Mouse (Mus musculus) telencephalon, adult 2 months (tissue): Measurements from ENCODE around the gene Lyl1.
A peak's percentile ranks its signal among the peaks of the same experiment; 100 is the strongest.
"Not testable (repeated sequence)": the region's sequence is repeated elsewhere in the genome, so short reads cannot be mapped to it uniquely, and the experiment has no call there.

Experiments used
- DNase-seq: peaks from one replicate; pipeline ENCODE4 v3.0.0-alpha.2; 2011; ENCODE audit warnings: low read depth, low spot score

Gene Lyl1

DNA sequence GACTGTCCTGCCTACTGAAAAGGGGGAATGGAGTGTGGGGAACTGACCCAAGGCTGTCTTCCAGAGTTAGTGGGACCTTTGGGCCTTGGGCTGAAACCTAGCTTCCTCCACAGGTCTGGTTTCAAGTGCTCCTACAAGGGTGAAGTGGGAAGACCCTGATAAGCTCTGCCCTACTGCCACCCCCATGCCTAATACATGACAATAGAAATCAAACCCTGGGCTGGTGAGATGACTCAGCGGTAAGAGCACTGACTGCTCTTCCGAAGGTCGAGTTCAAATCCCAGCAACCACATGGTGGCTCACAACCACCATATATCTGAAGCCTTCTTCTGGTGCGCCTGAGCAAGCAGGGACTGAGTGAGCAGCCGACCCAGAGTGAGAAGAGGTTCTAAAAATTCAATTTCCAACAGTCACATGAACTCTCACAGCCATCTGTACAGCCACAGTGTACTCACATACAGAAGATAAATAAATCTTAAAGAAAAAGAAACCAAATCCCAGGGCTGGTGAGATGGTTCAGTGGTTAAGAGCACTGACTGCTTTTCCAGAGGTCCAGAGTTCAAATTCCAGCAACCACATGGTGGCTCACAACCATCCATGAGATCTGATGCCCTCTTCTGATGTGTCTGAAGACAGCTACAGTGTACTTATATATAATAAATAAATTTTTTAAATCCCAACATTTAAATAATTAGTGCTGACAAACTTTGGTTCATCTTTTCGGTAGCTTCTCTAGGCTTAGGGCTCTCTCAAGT, 32.3 kb upstream of the Lyl1 start:
- no peak for DNase-seq

DNA sequence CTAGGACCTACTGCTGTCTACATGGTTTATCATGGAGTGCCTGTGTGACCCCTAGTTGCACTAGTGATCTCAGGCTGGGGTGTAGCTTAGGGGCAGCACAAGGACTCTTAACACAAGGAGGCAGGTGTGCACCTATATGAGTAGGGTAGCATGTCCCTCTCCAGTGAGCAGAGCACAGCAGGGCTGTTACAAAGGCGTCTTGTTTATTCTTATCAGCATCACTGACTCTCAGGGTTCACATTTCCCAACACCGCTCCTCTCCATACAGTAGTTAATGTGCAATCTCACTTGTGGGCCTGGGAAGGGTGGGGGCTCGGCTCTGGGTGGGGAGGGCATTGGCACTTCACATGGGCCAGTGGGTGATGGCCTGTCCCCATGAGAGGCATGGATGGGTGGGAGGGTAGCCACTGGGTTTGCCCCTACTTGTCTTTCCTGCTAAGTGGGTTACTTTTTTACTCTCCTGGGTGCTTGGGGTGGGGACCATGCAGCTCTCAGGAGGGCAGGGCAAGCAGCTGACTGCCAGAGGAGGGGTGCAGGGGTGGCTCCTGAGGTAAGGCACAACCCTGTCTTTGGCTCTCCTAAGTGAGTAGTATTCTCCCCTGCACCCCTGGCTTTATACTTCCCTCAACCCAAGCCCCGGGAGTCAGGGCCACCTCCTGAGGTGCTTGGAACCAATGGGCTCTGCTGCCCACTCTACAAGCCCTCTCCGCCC, 30.8 kb upstream of the Lyl1 start:
- DNase-seq, result not testable (repeated sequence)

DNA sequence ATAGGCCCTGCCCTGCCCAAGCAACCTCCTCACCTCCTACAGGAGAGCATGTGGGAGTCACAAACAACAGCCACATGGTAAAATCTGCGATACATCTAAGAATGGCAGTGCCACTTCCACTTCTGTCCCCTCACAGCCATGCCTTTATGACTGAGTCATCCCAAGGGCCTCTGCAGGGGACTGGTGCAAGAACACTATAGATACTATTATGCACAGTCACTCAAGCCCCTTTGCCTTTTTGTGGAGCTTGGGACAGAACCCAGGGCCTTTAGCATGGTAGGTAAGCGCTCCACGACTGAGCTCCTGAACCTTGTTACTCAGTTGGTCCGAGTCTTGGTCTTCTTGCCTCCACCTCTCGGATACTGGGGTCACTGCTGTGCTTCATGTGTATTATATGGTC, 24.0 kb upstream of the Lyl1 start:
- DNase-seq, result no peak

DNA sequence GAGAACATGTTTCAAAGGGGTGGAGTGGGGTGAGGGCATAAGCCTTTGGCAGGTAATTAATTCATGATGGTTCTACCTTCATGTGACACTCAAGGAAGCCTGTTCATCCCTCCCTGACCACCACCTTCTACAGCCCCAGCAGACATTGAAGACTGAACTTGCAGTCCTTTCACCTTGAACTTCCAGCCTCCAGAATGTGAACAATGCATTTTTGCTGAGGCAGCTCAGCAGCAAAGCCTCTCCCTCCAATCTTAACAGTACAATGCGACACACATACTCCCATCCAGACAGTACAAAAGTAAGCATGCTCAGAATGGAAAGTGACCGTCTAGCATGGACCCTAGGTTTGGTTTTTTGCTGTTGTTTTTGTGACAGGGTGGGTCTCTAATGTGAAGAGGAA, 19.8 kb upstream of the Lyl1 start:
- DNase-seq, result no peak

DNA sequence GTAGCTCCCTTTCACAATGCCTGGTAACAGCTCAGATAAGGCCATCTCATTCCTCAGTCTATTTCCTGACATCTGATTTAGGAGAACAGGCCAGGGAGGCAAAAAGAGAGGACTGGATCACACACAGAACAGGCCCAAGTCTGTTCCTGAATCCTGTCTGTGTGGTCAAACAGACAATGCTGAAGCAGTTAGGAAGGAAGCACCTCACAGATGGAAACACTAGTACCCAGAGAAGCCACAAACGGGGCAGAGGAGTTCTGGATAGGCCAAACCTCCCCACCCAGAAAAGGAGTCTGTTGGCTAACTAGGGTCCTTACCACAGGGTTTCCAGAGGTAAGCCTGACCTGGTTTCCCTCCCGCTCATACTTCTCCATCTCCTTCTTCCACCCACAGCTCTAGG, 19.0 kb upstream of the Lyl1 start:
- DNase-seq, result no peak

DNA sequence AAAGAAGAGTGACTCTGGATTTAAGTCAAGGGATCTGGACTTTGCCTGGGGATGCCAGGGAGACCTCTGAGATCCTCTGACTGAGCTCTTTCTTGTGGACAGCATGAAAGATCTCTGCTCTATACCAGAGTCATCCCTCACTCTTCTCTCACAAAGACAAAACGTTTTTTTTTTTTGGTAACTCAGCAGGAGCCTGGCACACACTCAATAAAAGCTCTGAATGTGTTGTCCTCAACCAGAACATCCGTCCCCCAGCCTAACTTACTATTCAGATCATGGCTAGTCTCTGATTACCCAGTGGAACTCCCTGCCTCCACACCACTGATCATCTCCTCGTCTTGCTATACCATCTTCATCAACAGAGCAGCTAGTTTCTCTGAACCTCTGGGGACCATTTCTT, 16.7 kb upstream of the Lyl1 start:
- no peak for DNase-seq

DNA sequence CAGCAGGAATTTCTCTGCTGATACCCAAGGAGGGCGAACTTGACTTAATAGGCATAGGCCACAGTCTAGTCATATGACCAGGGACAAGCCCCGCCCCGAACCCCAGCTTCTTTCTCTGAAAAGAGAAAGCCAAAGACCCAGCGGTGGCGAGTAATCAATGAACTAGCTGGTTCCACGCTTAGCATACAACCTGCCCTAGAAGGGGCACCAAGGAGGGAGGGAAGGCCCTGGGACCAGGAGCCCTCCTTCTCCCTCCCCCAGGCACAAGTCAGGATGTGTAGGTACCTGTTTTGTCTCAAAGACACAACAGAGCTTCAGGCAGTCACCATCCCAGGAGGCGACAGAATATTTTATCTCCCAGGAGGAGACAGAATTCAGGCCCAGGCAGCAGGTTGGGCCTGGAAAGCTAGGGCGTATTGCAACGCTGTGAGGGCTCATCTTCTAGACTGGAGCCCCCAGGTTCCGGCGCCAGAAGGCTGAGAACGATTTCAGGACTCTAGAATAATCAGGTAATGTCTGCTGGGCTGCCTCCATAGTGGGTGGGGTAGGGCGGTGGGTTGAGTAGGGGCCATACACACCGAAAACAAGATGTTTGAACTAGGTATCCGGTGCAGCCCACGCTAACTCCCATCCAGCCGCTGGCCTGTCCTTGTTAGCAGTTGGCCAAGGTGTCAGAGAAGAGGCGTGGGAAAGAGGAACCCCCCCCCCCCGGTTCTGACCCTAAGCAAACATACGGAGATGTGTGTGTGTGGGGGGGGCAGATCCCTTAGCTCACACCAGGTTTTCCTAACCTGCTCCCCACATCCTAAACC, 14.9 kb upstream of the Lyl1 start, which contains the start of gene Trmt1:
Gene Trmt1, plus strand, starts transcription at position 117 of the 812 bp plus-strand sequence.
- DNase-seq, result no peak

DNA sequence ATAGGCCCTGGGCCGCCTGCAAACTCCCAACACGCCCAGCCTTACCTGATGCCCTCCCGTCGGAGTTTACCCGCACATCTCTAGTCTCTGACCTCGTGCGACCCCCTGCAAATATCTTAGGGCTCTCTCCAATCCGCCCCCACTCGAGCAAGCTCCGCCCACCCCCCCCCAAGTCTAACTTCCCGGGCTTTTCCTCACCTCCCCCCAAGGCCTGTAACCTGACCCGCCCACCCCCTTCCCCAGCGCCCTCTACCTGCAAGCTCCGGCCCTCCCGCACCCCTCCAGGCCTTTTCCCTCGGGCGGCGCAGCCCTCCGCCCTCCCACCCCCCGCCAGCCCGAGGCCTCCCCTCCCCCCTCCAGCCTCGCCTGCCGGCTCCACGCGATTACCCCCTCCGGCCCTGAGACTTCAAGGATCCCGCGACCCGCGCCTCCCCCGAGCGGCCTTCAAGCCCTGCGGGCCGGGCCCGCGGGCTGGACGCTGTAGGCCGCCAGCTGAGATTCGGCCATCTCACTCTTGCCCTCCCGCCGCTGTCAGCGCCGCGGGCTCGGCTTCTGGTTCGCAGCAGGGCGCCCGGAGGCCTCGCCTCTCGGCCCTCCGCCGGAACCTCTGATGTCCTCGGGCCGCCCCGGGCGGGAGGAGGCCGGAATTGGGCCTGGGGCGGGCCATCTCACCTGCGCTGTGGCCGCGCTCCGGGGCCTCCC, 14.1 kb upstream of the Lyl1 start:
- DNase-seq, result no peak

DNA sequence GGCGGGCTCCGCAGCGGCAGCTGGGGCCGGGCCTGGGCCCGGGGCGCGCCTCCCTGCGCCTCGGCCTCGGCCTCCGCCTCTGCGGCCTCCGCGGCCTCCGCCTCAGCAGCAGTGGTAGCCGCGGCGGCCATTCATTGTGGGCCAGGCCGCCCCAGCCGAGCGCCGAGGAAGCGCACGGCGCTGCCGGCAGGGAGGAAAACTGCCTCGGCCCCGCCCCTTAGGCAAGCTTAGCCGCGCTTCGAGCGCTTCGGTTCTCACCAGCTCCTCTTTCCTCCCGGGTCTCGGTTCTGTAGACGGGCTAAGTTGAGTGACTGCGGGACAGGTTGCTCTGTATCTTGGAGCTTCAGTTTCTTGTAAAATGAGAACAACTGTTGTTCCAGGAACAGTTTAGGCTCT, 13.6 kb upstream of the Lyl1 start, which contains the start of gene Nacc1:
Gene Nacc1, minus strand, starts transcription at position 158 of the 396 bp plus-strand sequence.
- DNase-seq, result peak; percentile 79

DNA sequence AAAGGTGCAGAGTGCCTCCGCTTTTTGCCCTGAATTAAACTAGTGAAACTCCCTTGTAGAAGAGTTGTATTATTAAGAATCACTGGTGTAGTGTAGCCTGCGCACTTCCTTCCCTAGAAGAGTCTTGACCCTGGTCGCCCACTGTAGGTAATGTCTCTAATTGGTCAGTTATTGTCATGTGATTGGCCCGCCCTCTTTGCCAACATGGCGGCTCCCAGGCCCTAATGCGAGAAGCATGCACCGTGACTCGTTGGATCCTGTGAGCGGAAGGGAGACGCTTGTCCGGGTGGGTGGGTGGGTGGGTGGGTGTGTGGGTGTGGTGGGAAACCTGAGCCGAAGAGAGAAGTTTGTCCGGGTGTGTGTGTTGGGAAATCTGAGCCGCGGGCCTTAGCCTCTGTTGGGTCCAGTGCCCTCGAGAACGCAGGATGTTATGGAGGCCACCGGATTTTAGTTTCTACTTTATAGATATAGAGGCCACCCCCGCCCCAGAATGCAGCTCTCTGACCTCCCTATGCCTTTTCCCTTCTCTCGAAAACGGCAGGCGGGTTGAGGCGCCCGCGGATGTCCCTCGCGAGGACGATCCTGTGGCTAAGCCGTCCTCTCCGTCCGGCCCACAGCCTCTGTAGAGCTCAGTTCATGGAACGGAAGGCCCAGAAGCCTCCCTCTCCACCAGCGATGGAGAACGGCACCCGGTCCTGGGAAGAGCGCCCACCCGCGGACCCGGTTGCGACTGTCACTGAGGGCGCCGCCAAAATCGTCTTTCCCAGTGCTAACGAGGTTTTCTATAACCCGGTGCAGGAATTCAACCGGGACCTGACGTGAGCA, 12.0 kb upstream of the Lyl1 start:
- DNase-seq, result peak; percentile 92

DNA sequence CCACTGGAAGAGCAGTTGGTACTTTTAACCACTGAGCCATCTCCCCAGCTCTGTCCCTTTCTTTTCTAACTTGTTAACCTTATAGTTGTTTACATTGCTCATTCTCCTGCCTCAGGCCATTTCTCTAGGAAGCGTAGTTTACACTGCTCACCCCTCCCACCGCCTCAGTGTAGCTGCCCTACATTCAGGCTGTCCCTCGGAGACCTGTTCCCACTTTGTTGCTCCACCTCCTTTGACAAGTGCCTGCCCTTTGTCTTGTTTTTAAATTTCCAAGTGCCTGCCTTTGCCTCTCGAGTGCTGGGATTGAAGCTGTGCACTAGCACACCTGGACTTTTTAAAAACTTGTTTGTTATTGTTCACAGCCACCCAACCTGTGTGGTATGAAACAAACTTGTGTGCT, 7.9 kb upstream of the Lyl1 start:
- no peak for DNase-seq

DNA sequence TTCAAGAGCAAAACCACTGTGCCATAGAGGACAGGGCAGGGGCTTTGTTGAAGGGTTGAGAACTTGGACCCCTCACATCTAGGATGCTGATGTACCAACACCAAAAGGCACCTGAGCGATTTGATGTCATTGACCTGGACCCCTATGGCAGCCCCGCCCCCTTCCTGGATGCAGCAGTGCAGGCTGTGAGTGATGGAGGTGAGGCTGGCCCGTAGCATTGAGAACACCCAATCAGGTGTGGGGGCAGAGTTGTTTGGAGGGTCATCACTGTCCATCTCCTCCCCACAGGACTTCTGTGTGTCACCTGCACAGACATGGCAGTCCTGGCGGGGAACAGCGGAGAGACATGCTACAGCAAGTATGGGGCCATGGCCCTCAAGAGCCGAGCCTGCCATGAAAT, 6.1 kb upstream of the Lyl1 start:
- DNase-seq, result no peak

DNA sequence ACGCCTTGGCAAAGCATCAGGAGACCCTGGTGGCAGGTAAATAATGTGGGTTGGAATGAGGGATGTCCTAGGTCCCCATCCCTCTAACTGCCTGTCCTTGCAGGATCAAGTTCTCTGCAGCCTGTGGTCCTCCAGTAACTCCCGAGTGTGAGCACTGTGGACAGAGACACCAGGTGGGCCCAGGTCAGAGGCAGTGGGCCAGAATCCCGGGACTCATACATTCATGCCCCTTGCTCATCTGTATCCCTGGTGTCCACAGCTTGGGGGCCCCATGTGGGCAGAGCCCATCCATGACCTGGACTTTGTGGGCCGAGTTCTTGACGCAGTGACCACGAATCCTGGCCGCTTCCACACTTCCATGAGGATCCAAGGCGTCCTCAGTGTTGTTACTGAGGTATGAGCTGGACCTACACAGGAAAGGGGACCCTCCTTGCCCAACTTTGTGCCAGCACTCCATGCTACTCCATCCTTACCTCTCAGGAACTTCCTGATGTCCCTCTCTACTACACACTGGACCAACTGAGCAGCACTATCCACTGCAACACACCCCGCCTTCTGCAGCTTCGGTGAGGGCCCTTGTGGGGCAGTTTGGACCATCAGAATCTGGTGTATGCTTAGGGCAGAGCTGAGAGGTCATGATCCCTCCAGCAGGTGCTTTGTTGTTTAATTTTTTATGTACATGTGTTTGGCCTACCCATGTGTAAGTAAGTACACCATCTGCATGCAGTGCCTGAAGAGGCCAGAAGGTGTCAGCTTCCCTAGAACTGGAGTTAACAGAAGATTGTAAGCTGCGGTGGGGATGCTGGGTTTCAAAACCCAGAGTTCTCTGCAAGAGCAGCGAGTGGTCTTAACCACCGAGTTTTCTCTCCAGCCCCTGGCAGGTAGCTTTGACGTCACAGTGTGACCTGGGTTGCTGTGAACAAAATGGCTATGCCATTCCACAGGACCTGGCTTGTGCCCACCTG, 3.8 kb upstream of the Lyl1 start:
- DNase-seq, result no peak

DNA sequence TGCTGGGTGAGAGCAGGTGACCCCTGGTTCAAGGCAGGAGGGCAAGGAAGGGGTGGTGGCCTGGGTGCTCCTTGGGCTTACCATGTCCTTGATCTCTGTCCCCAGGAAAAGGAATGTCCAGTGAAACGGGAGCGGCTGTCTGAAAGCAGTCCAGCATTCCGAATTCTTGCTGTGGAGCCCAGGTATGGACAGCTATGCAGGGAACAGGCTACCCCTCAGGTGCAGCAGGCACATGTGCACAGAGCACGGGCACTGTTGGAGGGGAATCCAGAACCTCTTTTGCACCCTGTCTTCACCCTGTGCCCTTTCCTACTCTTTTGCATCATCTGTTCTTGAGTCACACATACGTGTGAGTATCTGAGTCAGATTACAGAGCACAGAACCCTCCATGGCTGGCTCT, 3.0 kb upstream of the Lyl1 start:
- no peak for DNase-seq

DNA sequence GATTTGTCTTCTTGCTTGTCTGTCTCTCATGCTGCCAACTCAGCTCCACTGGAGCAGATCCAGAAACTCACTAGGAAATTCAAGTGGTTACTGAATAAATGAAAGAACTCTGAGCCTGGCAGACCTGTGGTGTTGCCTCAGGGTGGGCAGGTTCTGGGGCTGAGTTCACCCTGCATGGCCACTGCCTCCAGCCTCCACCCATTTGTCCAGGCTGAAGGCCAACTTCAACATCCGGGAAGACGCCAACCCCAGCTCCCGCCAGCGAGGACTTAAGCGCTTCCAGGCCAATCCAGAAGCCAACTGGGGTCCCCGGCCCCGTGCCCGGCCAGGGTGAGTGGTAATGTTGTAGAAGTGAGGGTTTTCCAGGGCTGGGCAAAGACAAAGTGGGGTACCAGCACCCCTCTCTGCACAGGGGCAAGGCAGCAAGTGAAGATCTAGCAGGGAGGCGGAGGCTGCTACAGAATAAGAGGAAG, 2.3 kb upstream of the Lyl1 start:
- no peak for DNase-seq

DNA sequence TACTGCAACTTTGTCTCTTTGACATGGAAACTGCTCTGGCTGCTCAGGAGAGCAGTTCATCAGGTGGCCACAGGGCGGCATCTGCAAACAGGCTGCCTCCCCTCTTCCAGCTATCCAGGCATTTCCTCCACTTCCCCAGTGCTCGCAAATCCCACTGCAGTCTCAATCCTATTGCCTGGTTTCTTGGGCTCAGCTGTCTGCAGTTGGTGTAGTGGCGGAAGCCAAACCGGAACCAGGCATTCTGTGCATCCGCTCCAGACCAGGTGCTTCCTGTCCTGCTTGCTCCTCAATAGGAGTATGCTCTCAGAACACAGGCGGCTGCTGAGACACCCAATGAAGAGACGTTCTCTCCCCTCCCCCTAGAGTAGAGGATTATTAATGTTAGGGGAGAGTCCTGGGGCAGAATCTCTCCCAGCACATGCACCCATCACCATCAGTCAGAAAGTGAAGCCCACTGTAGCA, 1.4 kb upstream of the Lyl1 start:
- DNase-seq, result peak; percentile 57

DNA sequence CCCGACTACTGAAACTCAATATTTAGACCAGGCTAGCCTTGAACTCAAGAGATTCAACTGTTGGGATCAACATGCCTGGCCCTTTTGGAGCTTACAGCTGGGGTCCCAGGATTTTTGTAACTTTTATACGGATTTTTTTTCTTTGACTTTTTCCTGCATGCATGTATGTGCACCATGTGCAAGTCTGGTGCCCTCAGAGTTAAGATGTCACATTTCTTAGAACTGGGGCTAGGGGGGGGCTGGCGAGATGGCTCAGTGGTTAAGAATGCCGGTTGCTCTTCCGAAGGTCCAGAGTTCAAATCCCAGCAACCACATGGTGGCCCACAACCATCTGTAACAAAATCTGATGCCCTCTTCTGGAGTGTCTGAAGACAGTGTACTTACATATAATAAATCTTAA, 731 bp upstream of the Lyl1 start:
- DNase-seq, result no peak

DNA sequence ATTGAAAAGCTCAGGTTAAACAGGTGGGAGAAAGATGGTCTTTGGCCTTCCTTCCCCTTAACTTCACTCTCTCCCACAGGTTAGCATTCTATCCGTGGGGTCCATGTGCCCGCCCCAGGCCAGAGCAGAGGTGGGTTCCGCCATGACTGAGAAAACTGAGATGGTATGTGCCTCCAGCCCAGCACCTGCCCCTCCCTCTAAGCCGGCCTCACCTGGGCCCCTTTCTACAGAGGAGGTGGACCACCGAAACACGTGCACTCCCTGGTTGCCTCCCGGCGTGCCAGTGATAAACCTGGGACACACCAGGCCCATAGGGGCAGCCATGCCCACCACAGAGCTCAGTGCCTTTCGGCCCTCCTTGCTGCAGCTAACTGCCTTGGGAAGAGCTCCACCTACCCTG, 1.3 kb downstream of the Lyl1 start:
- no peak for DNase-seq

DNA sequence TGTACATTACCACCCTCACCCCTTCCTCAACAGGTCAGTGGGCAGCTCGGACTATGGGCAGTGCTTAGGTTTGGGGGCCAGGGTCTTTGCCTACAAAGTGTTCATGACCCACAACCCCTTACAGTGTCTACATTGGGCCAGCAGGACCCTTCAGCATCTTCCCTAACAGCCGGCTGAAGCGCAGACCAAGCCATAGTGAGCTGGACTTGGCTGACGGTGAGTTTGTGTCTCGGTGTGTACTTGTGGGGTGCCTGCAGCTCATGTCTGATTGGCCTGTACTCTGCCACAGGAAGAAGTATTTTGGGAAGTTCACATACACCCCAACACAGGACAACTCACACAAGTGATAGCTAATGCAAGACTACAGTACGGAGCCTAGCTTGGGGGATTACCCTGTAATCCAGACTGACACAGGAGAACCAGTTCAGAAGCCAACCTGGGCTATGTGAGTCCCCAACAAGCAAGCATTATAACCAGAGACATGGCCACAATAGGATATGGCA, 1.8 kb downstream of the Lyl1 start:
- no peak for DNase-seq
